Mouse (Mus musculus) right cerebral cortex, postnatal 10 days (tissue): ENCODE results near the gene St3gal3.

Experiments used
- DNase-seq, 2 experiments: peaks; one replicate each; pipeline ENCODE4 v3.0.0; 2021; ENCODE audit warnings: low spot score in 2 of 2

St3gal3 gene

DNA sequence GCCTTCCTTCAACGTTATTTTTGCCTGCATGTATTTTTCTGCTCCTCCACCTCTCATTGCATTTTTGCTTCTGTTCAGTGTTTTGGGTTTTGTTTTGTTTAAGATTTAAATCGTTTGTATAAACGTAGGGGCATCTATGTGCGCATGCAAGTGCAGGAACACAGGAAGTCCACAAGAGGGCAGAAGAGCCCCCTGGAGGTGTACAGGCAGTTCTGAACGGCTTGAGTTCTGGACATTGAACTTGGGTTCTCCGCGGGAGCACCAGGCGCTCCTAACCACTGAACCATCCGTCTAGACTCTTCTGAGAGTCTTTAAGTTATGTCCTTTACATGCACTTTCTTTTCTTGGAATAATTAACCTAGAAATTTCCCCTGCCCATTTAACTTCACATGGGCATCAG lies 44.8 kb downstream of the St3gal3 start:
- DNase-seq: peak; percentile 41 to 59

DNA sequence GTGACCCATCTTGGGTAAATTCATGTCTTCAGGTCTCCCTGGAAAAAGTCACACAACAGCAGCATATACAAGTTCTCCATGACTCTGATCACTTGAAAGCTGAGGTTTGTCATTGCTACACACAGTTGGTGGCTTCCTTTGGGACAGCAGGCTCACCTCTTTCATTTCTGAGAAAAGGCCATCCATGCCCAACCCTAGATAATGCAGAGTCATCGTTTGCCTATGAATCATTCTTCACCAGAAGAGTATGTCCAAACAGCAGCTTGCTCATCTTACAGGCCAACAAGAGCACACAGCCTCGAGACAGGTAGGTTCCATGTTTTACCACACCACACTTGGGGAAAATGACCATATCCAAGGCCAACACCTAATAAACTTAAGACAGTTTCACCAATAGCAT lies 45.9 kb downstream of the St3gal3 start:
- DNase-seq: no peak

DNA sequence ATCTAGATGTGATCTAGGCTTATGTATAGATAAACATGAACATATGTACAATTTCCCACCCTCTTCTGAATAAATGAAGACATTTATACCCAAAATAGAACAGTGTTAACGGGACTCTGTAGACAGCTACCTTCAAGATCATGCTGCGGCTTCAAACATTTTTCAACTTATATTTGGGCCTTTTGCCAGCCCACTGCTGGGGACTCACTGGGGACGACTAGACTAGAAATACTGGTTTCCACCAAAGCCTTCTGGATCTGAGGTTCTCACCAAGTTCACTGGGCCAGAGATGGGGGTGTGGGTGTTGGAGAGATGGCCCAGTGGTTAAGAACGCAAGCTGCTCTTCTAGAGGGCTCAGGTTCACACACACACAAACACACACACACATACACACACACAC lies 49.7 kb downstream of the St3gal3 start:
- DNase-seq: no peak

DNA sequence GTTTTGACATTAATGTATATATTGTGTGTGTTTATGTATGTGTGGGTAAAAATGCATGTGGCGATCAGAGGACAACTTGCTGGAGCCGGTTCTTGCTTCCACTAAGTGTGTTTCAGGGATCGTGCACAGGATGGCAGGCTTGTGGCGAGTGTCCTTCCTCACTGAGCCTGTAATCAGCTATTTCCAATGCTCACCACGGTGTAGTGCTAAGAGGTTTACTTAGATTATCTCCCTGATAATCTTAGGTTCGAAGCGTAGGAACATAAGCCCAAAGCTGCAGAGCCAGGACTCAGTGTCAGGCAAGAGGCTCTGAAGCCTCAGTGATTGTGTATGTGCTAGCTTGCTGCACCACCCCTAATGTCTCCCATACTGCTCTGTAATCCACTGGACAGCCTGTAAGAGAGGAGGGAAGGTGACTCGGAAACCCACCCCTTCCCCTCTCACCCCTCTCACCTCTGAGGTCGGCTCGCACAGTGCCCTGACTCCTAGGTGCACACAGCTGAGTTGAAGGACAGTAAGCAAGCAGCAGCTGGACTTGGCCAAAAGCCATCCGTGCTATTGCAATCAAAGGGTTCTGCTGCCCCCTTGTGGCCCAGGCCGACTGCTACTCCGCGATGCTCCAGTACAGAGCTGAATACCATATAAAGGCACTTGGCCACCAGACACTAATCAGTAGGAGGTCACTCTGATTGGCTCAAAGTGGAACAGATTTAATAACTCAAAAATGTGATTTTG lies 51.3 kb downstream of the St3gal3 start:
- DNase-seq: peak; percentile 93 to 95

DNA sequence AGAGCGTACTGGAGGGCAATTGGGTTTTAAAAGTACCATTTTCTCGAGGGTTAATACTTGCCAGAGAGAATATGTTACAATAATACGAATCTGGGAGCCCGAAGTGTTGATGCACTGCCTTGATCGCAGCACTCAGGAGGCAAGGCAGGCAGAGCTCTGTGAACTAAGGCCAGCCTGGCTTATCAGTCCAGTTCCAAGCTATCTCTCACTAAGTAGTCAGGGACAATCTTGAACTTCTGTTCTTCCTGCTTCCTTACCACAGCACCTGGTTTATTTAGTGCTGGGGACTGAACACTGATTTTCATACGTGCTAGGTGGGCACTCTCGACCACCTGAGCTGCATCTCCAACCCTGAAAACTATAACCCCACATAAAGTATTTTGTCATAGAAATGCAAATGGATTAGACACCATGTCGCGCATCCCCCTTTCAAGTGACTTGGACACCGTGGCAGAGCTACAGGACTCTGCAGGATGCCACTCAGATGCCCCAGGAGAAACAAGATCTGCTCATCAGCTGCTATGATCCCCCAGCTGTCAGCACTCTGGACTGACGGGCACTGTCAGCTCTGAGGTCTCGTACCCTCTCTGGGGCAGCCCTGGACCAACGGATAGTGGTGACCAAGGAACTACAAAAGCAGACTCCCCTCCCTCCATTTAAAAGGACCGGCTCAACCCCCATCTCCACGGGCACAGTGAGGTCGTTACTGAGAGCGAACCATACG lies 52.9 kb downstream of the St3gal3 start:
- DNase-seq: no peak

DNA sequence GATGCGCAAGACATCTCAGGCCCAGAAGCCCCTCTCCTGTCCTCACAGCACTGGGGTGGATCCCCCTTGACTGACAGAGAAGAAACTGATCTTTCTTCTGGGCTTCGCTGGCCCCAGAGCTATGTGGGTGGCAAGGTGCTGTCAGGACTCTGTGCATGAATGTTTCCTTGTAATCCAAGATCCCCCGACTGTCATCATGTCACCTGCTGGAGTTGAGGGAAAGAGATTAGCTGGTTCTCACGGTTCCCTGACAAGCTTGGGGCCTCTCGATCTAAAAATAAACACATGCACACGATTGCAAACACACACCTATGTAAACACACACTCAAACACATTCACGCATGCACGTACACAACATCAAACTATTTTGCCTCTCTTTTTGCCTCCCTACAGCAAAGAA lies 54.2 kb downstream of the St3gal3 start:
- no peak for DNase-seq

DNA sequence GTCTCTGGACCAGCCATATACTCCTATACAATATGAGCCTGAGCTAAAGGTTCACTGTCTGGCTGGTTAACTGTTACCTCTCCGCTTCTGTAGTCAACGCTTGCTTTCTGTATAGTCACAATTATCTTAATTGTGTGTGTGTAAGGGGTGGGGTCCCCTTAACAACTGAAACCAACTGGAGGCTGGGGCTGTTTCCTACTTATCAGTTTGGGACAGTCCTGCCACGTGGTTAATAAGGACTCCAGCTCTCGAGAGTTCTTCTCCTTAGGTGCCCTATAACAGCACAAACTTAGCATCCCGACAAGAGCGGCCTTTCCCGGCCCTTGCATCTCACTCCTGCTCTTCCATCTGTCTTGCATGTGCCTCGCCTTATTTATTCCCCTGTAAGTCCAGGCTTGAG lies 55.5 kb downstream of the St3gal3 start:
- DNase-seq: no peak

DNA sequence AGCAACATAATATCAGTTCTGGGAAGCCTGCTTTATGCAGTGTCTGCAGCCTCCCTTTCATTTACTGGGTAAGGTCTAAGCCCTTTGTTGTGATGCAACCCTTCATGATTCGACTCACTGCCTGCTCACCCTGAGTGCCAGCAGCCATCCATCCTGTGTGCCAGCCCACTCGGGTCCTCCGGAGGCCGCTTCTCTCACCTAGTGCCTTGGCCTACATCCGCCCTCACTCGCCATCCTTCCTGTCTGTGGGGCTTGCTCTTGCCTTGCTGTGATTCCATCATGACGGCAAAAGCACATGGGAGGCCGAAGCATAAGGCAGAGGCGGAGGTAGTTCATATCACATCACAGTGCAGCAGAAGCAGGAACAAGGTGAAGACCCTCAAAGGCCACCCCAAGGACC lies 56.1 kb downstream of the St3gal3 start:
- DNase-seq: no peak

DNA sequence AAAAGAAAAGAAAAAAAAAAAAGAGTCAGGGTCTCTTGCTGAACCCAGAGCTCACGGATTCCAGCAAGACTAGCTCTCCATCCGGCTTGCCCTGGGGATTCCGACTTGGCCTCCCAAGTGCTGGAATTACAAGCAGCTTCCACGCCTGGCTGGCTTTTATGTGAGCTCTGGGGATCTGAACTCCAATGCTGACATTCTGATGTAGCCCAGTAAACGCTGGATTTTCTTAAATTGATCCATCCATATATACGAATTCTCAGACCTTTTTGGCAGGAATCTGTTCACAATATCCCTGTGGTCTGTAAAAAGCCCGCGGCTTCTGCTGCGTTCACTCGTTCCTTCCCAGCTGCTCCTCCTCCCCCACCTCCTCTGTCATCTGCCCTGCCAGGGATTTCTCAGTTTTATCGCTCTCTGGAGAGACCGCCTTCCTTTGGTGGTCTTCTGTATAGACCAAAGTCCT lies 57.4 kb downstream of the St3gal3 start:
- DNase-seq: peak in 1 of 2 experiments; percentile 42

DNA sequence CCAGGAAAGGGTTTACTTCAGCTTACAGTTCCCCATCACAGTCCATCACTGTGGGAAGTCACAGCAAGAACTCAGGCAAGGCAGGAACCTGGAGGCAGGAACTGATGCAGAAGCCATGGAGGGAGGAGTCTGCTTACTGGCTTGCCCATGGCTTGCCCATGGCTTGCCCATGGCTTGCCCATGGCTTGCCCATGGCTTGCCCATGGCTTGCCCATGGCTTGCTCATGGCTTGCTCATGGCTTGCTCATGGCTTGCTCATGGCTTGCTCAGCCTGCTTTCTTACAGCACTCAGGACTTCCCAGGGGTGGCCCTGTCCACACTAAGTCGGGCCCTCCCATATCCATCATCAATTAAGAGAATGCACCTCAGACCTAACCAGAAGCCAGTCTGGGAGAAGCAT lies 58.1 kb downstream of the St3gal3 start:
- DNase-seq: no peak

DNA sequence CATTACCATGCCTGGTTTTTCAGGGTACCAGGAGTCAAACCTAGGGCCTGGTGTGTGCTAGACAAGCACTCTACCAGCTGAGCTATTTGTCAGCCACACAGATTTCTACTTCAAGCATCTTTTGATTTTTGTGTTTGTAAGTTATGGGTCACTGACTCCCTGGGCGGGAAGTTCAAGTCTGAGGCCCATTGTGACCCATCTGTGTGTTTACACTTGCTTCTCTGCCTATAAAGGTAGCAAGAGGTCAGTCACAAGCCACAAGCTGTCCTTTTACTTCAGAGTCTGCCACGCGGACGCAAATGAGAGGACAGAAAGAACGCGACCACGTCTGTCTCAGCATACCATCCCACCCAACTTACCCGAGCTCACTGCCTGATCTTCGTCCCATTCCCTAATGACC lies 59.4 kb downstream of the St3gal3 start:
- DNase-seq: no peak

DNA sequence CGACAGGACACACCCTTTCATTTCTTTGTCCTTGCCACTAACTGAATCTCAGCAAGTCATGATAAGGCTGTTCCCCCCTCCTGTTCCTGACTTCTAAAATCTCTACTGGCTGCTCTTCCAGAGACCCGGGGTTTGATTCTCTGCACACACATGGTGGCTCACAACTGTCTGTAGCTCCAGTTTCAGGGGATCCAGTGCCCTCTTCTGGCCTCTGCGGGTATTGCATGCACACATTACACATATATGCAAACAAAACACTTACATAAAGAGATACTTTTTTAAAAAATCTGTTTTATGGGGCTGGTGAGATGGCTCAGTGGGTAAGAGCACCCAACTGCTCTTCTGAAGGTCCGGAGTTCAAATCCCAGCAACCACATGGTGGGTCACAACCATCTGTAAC lies 60.5 kb downstream of the St3gal3 start:
- DNase-seq: no peak

DNA sequence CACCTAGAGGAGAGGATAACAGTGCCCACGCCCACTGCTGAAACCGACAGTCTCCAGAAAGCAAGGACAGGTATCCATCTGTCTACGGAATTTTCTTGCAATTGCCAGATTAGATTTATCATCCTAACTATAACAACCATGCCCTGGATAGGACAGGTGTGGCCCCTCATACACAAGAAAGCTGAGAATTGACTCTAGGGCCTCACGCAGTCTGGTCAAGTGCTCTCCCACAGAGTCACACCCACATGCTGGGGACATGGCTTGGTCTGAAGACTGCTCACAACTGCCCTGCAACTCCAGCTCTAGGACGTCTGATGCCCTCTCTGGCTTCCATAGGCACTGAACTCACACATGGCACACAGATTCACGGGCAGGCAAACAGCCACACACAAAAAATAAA lies 61.6 kb downstream of the St3gal3 start:
- DNase-seq: no peak

DNA sequence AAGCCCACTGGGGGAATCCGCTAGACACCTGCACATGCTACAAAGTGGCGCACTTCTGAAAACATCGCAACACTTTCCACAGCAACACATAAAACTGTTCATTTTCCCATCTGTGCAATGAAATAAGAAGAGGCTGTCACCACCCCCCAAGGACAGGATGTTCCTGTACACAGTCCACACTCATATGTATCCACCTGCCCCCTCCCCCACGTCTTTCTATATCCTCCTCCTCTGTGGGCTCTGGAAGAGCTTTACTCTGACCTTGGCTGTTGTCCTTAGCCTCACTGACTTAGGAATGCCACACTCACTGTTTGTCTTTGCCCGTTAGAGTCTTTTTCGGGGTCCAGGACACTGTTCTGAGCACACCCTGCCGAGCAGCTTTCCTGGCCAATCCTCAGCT lies 62.8 kb downstream of the St3gal3 start:
- no peak for DNase-seq

DNA sequence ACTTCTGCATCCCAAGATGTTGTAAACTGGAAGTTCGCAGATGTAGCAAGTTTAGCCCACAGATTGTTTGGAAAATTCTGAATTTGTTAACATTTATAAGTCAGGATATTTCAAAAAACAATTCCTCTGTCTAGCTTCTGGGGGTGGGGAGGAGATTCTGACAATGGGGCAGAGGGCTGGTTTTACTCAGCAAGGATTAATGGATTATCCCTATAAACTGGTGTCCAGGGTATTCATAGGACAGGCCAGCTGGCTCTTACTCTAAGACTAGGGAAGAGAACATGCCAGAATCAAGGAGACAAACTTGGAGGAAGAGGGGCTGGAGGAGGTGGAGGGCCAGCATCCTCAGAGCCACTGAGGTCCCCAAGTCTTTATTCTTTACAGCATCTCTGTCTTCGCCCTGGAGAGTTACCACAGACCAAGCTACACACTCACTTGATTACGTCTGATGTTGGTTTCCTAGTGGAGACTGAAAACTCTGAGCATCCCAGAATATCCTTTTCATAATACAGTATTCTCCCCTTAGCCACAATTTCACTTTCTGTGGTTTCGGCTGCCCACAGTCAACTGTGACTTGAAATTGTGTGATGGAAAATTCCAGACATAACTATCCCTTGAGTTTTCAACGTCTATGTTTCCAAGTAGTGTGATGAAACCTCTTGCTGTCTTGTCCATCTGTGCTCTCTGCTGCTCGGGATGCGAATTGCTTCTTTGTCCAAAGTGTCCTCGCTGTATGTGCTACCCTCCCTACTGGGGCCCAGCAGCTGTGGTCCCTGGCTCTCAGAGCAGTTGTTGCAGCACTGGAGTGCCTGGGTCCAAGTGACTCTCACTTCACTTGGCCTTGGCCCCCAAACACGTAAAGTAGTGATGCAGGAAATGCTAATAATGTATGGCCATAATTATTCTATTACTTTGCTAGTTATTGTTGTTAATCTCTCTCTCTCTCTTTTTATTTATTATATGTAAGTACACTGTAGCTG lies 64.2 kb downstream of the St3gal3 start:
- DNase-seq: no peak

DNA sequence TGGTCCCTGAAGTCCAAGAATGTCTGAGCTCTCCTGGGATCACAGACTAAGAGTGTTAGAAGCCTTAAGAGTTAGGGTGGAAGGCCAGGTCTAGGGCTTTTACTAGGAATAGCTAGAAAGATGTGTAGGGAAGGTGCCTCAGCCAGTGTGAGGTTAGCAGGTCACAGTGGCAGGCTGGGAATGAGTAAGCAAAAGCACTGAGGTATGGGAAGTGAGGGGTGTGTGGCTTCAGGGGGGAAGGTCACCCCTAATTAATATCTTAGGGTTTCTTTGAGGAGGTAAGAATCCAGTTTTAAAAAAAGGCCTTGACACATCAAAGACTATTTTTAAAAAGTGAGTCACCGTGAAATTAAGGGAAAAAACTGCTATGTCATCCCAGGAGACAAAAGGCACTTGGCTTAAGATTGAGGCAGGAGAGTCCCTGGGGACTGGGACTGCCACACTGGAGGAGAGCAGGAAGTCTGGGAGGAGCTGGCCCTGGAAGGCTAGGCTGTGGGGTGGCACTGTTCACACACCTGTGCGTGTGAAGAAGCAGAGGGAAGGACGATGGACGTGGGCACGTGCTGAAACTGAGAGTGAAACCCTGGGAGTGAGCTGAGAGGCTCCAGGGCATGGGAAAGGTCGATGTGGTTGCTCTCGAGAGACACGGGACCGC lies 72.8 kb downstream of the St3gal3 start:
- no peak for DNase-seq

DNA sequence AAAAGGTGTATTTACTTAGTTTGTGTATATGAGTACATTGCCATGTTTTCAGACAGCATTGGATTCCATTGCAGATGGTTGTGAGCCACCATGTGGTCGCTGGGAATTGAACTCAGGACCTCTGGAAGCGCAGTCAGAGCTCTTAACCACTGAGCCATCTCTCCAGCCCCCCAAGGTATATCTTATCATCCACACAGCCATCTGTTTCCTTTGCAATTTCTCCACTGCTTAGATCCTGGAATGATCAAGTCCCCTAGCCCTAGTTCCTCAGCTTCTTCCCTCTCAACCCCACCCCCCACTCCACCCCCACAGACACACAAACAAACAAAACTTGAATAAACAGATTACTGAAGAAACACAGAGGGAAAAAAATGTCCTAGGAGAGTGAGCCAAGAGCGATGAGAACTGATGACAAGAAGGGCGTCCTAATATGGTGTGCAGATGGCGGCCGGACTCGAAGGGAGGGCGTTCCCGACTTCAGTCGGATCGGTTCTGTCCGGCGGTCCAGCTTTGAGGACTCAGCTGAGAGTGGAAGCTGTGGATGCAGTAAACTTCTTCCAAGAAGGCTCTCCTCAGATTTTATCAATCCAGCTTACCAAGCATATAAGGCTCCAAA lies 73.7 kb downstream of the St3gal3 start:
- DNase-seq: no peak

DNA sequence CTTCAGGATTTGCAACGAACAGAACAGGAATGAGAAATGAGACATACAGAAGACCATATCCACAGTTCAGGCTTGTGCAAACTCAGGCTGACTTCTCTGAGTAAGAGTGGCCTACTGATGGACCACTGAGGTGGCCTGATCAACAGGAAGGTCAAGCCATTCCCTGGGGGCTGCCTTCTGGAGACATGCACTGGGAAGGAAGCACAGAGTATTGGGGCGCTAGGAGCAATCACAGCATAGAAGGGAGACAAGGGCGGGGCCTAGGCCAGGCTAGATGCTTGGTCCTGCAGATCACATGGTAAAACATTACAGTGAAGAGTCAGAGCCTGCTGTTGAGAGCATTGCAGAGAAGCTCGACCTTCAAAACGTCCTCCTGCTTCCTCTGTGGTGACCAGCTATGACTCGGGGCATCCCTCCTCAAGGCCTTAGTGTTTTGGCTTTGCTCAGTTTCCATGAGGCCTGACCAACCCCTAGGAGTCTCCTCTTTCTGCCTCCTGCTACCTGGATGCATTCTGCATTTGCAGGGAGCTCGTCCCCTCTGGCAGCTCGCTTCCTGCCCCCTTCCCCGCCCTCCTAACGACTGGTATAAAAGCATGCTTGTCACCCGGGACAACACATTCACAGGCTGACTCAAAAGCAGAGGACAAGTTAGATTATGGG lies 74.8 kb downstream of the St3gal3 start:
- no peak for DNase-seq

DNA sequence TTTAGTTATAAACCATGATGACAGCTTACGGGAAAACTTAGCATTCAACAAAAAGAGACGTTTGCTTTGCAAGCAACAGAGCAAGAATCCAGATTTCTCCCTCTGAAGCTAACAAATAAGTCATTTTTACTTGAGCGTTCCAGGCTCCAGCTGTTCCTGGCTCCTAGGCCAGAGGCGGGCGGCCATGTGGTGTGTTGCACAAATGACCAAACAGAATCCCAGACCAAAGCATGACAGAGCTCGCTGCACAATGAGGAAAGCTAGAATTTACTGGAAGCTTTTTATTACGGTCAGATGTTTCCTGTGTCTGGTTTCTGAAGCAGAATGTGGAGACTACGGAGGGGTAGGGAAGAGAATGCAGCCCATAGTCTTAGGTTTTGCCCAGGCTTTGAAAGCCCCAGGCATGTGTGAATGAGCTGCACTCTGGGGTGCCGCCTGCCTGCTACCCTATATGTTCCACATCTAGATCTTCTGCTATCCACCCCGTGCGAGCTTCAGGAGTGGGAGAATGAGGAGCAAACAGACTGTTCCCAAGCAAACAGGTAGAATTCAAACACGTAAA lies 76.5 kb downstream of the St3gal3 start:
- DNase-seq: no peak

DNA sequence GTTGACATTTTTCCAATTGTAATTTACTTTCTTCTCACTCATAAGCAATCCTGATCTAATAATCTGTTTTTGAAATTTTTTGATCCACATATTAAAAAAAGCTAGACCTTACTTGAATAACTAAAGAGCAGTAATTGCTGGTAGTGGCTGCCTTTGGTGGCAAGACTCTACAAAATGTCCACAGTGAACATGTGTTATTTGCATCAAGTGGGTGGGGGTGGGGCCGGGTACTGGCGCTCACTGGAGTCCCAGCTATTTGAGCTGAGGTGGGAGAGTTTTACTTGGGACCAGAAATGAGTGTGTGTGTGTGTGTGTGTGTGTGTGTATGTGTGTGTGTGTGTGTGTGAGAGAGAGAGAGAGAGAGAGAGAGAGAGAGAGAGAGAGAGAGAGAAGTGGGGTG lies 77.6 kb downstream of the St3gal3 start:
- DNase-seq: no peak
